Mouse (Mus musculus) intestine, embryonic 14.5 days (tissue): Measurements from ENCODE around the gene Tmem185b. TPM values are rescaled to one million over a fixed set of nuclear protein-coding genes. Genes with fewer than 3 reads are reported as not detected.

Source experiments
- ATAC-seq: fragments of 200-750 bp; cut with Nextera tagmentation; replicated peaks from 2 replicates; pipeline ENCODE4 v1.8.0; 2017; ENCODE audit warnings: low read depth, moderate number of reproducible peaks, moderate TSS enrichment, moderate library complexity; ENCODE audit not compliant: low FRiP score, low TSS enrichment
- DNase-seq: peaks from one replicate; pipeline ENCODE4 v3.0.0-alpha.2; 2018; ENCODE audit warnings: low spot score
- H3K27ac ChIP-seq: fragments of 300-500 bp; sonication (generic); 2 replicates; pipeline ENCODE4 v1.5.1; 2014; ENCODE audit warnings: low read depth, mild to moderate bottlenecking, control low read depth
- H3K27me3 ChIP-seq: fragments of 300-500 bp; sonication (generic); replicated peaks from 2 replicates; pipeline ENCODE4 v1.6.1; 2014; ENCODE audit warnings: low read length, control low read depth; ENCODE audit not compliant: control insufficient read depth, insufficient read depth
- H3K36me3 ChIP-seq: fragments of 300-500 bp; sonication (generic); 2 replicates; pipeline ENCODE4 v1.6.1; 2014; ENCODE audit warnings: low read length, control low read depth; ENCODE audit not compliant: control insufficient read depth, insufficient read depth
- H3K4me1 ChIP-seq: fragments of 300-500 bp; sonication (generic); replicated peaks from 2 replicates; pipeline ENCODE4 v1.6.1; 2014; ENCODE audit warnings: low read length, control low read depth, mixed read lengths; ENCODE audit not compliant: control insufficient read depth, insufficient read depth
- H3K4me2 ChIP-seq: fragments of 300-500 bp; sonication (generic); 2 replicates; pipeline ENCODE4 v1.6.1; 2014; ENCODE audit warnings: low read length
- H3K4me3 ChIP-seq: fragments of 300-500 bp; sonication (generic); 2 replicates; pipeline ENCODE4 v1.5.1; 2014; ENCODE audit warnings: low read depth, low read length, control low read depth, mixed read lengths
- H3K9ac ChIP-seq: fragments of 300-500 bp; sonication (generic); 2 replicates; pipeline ENCODE4 v1.6.1; 2014; ENCODE audit warnings: mild to moderate bottlenecking, low read length
- H3K9me3 ChIP-seq: fragments of 300-500 bp; sonication (generic); 2 replicates; pipeline ENCODE4 v1.6.1; 2016; ENCODE audit warnings: low read length, control low read depth; ENCODE audit not compliant: control insufficient read depth
- WGBS: fragments of 180-500 bp; shearing (Covaris S2); extraction: QIAGEN DNeasy Blood & Tissue Kit; methylation state at CpG from one replicate; pipeline ENCODE4 v1.1.7; 2014; 5-methylcytosine and 5-hydroxymethylcytosine counted together
- polyA plus RNA-seq: library from polyadenylated mRNA; unstranded; fragments of >200 nt; fragmentation: Nextera tagmentation; extraction: Ambion mirVana; gene quantifications from 2 replicates; pipeline ENCODE4 v1.2.1, GENCODE M21; 2014

Tmem185b gene
- polyA plus RNA-seq, 1 experiment from 2014 or later: 26.4 TPM

- Histone ChIP-seq H3K9ac (no peak overlapping the region), H3K4me3 (no peak overlapping the region), H3K27me3 (no peaks in the 10 kb centered on the region), H3K4me2 (no peak overlapping the region), H3K27ac (no peak overlapping the region), H3K4me1 (no peaks in the 10 kb centered on the region), H3K36me3 (peaks cover 32% of the 10 kb centered on the region), H3K9me3 (no peaks in the 10 kb centered on the region)
- DNase-seq: peak; percentile 77
- WGBS: 71% methylated on average over 7 of the region's 7 CpGs
- ATAC-seq: peak; percentile 54; the same call in 1 of the 2 replicates
Measured at GRCm38 (mm10) chr1:119548668-119549326, 22.8 kb downstream of the Tmem185b start.

- DNase-seq (no peak), ATAC-seq (no peak)
- no peak overlapping the region for H3K4me3 ChIP-seq
- H3K4me2 ChIP-seq: no peak overlapping the region
- 90% methylated on average over 7 of the region's 7 CpGs for WGBS
- H3K36me3 ChIP-seq: peaks cover 37% of the 10 kb centered on the region
- no peaks in the 10 kb centered on the region for H3K27me3 ChIP-seq
- H3K27ac ChIP-seq: no peak overlapping the region
- H3K9me3 ChIP-seq: no peaks in the 10 kb centered on the region
- H3K4me1 ChIP-seq: no peaks in the 10 kb centered on the region
- no peak overlapping the region for H3K9ac ChIP-seq
Measured at GRCm38 (mm10) chr1:119549327-119549689, 23.3 kb downstream of the Tmem185b start.

DNA sequence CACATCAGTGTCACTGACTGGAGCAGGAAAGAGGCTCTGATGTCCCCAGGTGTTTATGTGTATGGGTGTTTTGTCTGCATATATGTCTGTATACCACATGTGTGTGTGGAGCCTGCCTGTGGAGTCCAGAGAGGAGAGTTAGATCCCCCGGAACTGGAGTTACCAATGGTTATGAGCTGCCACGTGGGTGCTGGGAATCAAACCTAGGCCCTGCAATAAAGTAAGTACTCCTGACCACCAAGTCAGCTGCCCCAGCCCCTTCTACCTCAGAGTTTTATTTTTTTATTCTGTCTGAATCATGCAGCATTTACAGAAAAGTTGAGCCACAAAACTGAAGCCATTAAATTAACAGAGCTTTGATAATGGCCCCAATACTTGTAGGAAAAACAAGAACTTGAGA is 24.1 kb downstream of the Tmem185b start:
- WGBS: 100% methylated on average over 2 of the region's 2 CpGs
- Histone ChIP-seq H3K4me3 (no peak overlapping the region), H3K4me1 (no peaks in the 10 kb centered on the region), H3K4me2 (no peak overlapping the region), H3K36me3 (peaks cover 42% of the 10 kb centered on the region), H3K27me3 (no peaks in the 10 kb centered on the region), H3K27ac (no peak overlapping the region), H3K9ac (no peak overlapping the region), H3K9me3 (no peaks in the 10 kb centered on the region)
- DNase-seq (no peak), ATAC-seq (no peak)

DNA sequence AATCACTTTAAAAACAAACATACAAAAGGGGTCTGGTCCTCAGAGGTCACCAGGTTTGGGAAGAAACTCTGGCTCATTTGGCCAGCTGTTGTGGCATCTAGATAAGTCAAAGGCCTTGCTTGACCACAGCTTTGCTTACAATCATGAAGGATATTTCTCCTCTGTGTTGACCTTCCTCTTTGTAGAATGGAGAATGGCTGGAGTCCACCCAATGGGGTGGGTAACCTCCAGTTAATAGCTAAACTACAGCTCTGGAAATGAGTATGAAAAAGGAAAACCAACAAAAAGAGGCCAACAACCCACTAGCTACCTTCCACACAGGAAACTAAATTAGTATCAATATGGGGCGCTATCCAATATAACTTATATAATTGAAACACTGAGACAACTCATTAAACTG is 25.7 kb downstream of the Tmem185b start:
- Histone ChIP-seq H3K36me3 (peaks cover 42% of the 10 kb centered on the region), H3K9me3 (no peaks in the 10 kb centered on the region), H3K4me3 (no peak overlapping the region), H3K9ac (no peak overlapping the region), H3K27me3 (no peaks in the 10 kb centered on the region), H3K4me1 (no peaks in the 10 kb centered on the region), H3K27ac (no peak overlapping the region), H3K4me2 (no peak overlapping the region)
- WGBS: 90% methylated on average over 1 of the region's 1 CpGs
- no peak for DNase-seq
- no peak for ATAC-seq

- Histone ChIP-seq H3K9ac (no peak overlapping the region), H3K4me2 (no peak overlapping the region), H3K4me1 (no peaks in the 10 kb centered on the region), H3K27me3 (no peaks in the 10 kb centered on the region), H3K9me3 (no peaks in the 10 kb centered on the region), H3K27ac (no peak overlapping the region), H3K4me3 (no peak overlapping the region), H3K36me3 (peaks cover 28% of the 10 kb centered on the region)
- ATAC-seq (no peak), DNase-seq (no peak)
- 73% methylated on average over 5 of the region's 5 CpGs for WGBS
Measured at GRCm38 (mm10) chr1:119555651-119556050, 29.7 kb downstream of the Tmem185b start.

- H3K4me1 ChIP-seq: no peaks in the 10 kb centered on the region
- ATAC-seq: no peak
- H3K4me2 ChIP-seq: no peak overlapping the region
- WGBS: 82% methylated on average over 4 of the region's 4 CpGs
- no peak overlapping the region for H3K27ac ChIP-seq
- DNase-seq: no peak
- H3K27me3 ChIP-seq: no peaks in the 10 kb centered on the region
- no peak overlapping the region for H3K4me3 ChIP-seq
- peaks cover 27% of the 10 kb centered on the region for H3K36me3 ChIP-seq
- H3K9ac ChIP-seq: no peak overlapping the region
- no peaks in the 10 kb centered on the region for H3K9me3 ChIP-seq
Measured at GRCm38 (mm10) chr1:119557641-119558395, 31.9 kb downstream of the Tmem185b start.

DNA sequence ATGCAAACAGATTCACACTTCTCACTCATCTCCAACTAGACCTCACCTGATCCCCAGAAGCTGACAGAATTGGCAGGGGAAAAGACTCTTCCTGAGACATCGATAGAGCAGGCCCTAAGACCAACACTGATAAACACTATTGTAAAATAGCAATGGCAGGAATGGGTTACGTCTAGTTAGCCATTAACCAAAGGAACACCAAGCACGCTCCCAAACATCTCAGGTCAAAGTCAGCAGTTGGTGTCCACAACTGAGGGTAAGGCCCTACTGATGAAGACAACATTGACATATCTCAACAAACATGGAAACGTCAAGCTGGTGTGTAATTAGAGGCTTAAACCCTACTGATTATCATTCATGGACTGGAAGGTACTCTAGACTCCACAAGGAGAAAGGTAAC is 39.6 kb downstream of the Tmem185b start:
- no peaks in the 10 kb centered on the region for H3K9me3 ChIP-seq
- H3K4me2 ChIP-seq: no peak overlapping the region
- H3K4me1 ChIP-seq: no peaks in the 10 kb centered on the region
- no peak overlapping the region for H3K9ac ChIP-seq
- H3K4me3 ChIP-seq: no peak overlapping the region
- whole genome bisulfite sequencing: 77% methylated on average over 4 of the region's 4 CpGs
- H3K27ac ChIP-seq: no peak overlapping the region
- no peak for ATAC-seq
- H3K27me3 ChIP-seq: no peaks in the 10 kb centered on the region
- H3K36me3 ChIP-seq: peaks cover 14% of the 10 kb centered on the region; the same call in 1 of the 2 replicates
- no peak for DNase-seq

- WGBS: 79% methylated on average over 1 of the region's 1 CpGs
- no peak overlapping the region for H3K4me2 ChIP-seq
- H3K4me3 ChIP-seq: no peak overlapping the region
- H3K9ac ChIP-seq: no peak overlapping the region
- H3K27ac ChIP-seq: no peak overlapping the region
- no peaks in the 10 kb centered on the region for H3K4me1 ChIP-seq
- DNase-seq: no peak
- H3K27me3 ChIP-seq: no peaks in the 10 kb centered on the region
- peaks cover 14% of the 10 kb centered on the region; the same call in 1 of the 2 replicates for H3K36me3 ChIP-seq
- H3K9me3 ChIP-seq: no peaks in the 10 kb centered on the region
- no peak for ATAC-seq
Measured at GRCm38 (mm10) chr1:119570134-119570533, 44.2 kb downstream of the Tmem185b start.
